Comparison of ENCODE assay signal across 19 mouse cellular contexts in the genomic region with DNA sequence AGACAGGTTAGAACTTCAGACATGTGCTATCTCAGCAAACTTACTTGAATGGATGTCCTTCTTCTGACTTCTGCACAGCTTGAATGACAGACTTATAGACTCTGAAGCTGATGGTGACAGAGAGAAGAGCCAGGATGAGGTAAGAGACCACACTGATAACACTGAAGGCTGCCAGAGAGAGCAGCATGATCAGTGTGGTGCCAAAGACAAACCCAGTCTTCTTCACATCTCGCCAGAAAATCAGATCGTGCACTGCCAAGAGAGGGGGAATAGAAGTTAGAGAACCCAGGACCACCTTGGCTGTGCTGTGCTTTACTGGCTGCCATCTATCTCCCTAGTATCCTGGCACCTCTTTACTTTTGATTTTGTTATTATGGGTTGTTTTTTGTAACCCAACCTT. TPM values are rescaled to one million over a fixed set of nuclear protein-coding genes. Genes with fewer than 3 reads are reported as not detected.
A peak's percentile ranks its signal among the peaks of the same experiment; 100 is the strongest.
DNase-seq lines count a peak whose midpoint lies in the region; ATAC-seq and TF ChIP-seq lines count a peak whose summit lies in the region.
"Had no signal": no experiment of that assay in that cellular context is flagged by ENCODE, and none has a peak within 500 bp of the region (broad histone marks: within the 10 kb centered on the region; RNA-seq: fewer than 3 reads in every experiment).

No protein-coding gene starts in this region.

- ATAC-seq in forebrain, embryonic 13.5 days = 0 out of 2 replicates have a peak, but pooled peaks have one; percentile 55
- ATAC-seq in forebrain, embryonic 12.5 days (ENCODE audit: low FRiP score) = no peak
- ATAC-seq in hindbrain, postnatal 0 days = 0 out of 2 replicates have a peak, but pooled peaks have one; percentile 22
- ATAC-seq in hindbrain, embryonic 16.5 days = no peak
- ATAC-seq in forebrain, postnatal 0 days = no peak
- ATAC-seq: activated CD4-positive, CD25-positive, alpha-beta regulatory T cell, adult 4 months; Patski had no signal

- peaks cover 59% of the 10 kb centered on the region for H3K36me3 ChIP-seq in forebrain, embryonic 13.5 days (ENCODE audit: poor library complexity, severe bottlenecking)
- peaks cover 55% of the 10 kb centered on the region for H3K36me3 ChIP-seq in forebrain, embryonic 12.5 days (replicated peaks)
- peaks cover 39% of the 10 kb centered on the region; the same call in 1 of the 2 replicates for H3K36me3 ChIP-seq in hindbrain, postnatal 0 days (ENCODE audit: insufficient read depth, low read length)
- H3K36me3 ChIP-seq in hindbrain, embryonic 16.5 days (ENCODE audit: control insufficient read depth, insufficient read depth, low read length) = peaks cover 24% of the 10 kb centered on the region
- H3K36me3 ChIP-seq in forebrain, postnatal 0 days (ENCODE audit: insufficient read depth) = peaks cover 50% of the 10 kb centered on the region

- H3K9ac ChIP-seq in forebrain, embryonic 13.5 days = no peak overlapping the region
- no peak overlapping the region for H3K9ac ChIP-seq in forebrain, embryonic 12.5 days
- no peak overlapping the region for H3K9ac ChIP-seq in hindbrain, postnatal 0 days (replicated peaks; ENCODE audit: low read length)
- no peak overlapping the region for H3K9ac ChIP-seq in hindbrain, embryonic 16.5 days (ENCODE audit: low read depth, low read length)
- H3K9ac ChIP-seq in forebrain, postnatal 0 days = no peak overlapping the region
- H3K9ac ChIP-seq: embryonic facial prominence, embryonic 13.5 days; heart, embryonic 12.5 days; hindbrain, embryonic 15.5 days had no signal

- no peak for DNase-seq in hindbrain, postnatal 0 days (ENCODE audit: low spot score)
- peak; percentile 59 for DNase-seq in brain, embryonic 14.5 days (ENCODE audit: low read depth)
- DNase-seq in forebrain, postnatal 0 days = peak; percentile 26
- DNase-seq: adrenal gland, postnatal 14 days; cerebellum, adult 8-10 months; cerebellum, postnatal 36 days; gastrocnemius, postnatal 14 days; heart, adult 2 months; heart, postnatal 36 days; kidney, adult 2 months had no signal

- H3K9me3 ChIP-seq in forebrain, embryonic 13.5 days (replicated peaks) = no peaks in the 10 kb centered on the region
- H3K9me3 ChIP-seq in forebrain, embryonic 12.5 days = no peaks in the 10 kb centered on the region
- no peaks in the 10 kb centered on the region for H3K9me3 ChIP-seq in hindbrain, postnatal 0 days (ENCODE audit: low read length)
- no peaks in the 10 kb centered on the region for H3K9me3 ChIP-seq in hindbrain, embryonic 16.5 days (ENCODE audit: control insufficient read depth, low read length)
- no peaks in the 10 kb centered on the region for H3K9me3 ChIP-seq in forebrain, postnatal 0 days (ENCODE audit: low read length)
- H3K9me3 ChIP-seq: embryonic facial prominence, embryonic 13.5 days; heart, embryonic 12.5 days; hindbrain, embryonic 15.5 days had no signal

- H3K27ac ChIP-seq in forebrain, embryonic 13.5 days = no peak overlapping the region
- H3K27ac ChIP-seq in forebrain, embryonic 12.5 days = no peak overlapping the region
- H3K27ac ChIP-seq in hindbrain, postnatal 0 days = no peak overlapping the region
- H3K27ac ChIP-seq in hindbrain, embryonic 16.5 days (ENCODE audit: low read depth, low read length) = no peak overlapping the region
- no peak overlapping the region for H3K27ac ChIP-seq in forebrain, postnatal 0 days (ENCODE audit: low read depth, low read length)
- H3K27ac ChIP-seq: embryonic facial prominence, embryonic 13.5 days; heart, adult 2 months; hindbrain, embryonic 15.5 days had no signal

- no peak overlapping the region for H3K4me3 ChIP-seq in forebrain, embryonic 13.5 days
- no peak overlapping the region for H3K4me3 ChIP-seq in forebrain, embryonic 12.5 days (replicated peaks)
- H3K4me3 ChIP-seq in hindbrain, postnatal 0 days (ENCODE audit: low read length) = no peak overlapping the region
- no peak overlapping the region for H3K4me3 ChIP-seq in hindbrain, embryonic 16.5 days (ENCODE audit: low read length)
- H3K4me3 ChIP-seq in forebrain, postnatal 0 days (ENCODE audit: low read depth, low read length) = no peak overlapping the region
- H3K4me3 ChIP-seq: embryonic facial prominence, embryonic 13.5 days; heart, adult 2 months; heart, embryonic 12.5 days; hindbrain, embryonic 15.5 days had no signal

- no peak overlapping the region for H3K4me2 ChIP-seq in forebrain, embryonic 13.5 days
- no peak overlapping the region for H3K4me2 ChIP-seq in forebrain, embryonic 12.5 days
- no peak overlapping the region for H3K4me2 ChIP-seq in hindbrain, postnatal 0 days (ENCODE audit: low read depth, low read length)
- H3K4me2 ChIP-seq in hindbrain, embryonic 16.5 days (ENCODE audit: low read length) = no peak overlapping the region
- no peak overlapping the region for H3K4me2 ChIP-seq in forebrain, postnatal 0 days (ENCODE audit: low read depth)
- H3K4me2 ChIP-seq: embryonic facial prominence, embryonic 13.5 days; heart, embryonic 12.5 days; hindbrain, embryonic 15.5 days had no signal

- 90% methylated on average over 2 of the region's 2 CpGs for WGBS in forebrain, embryonic 13.5 days
- 93% methylated on average over 2 of the region's 2 CpGs for WGBS in forebrain, embryonic 12.5 days
- WGBS in hindbrain, postnatal 0 days = 60% methylated on average over 2 of the region's 2 CpGs
- 94% methylated on average over 2 of the region's 2 CpGs for WGBS in hindbrain, embryonic 16.5 days
- 58% methylated on average over 2 of the region's 2 CpGs for WGBS in forebrain, postnatal 0 days

- H3K4me1 ChIP-seq in forebrain, embryonic 13.5 days = peaks cover 7% of the 10 kb centered on the region
- 0 out of 2 replicates have a peak, but pooled peaks cover 6% of the 10 kb centered on the region for H3K4me1 ChIP-seq in forebrain, embryonic 12.5 days
- no peaks in the 10 kb centered on the region for H3K4me1 ChIP-seq in hindbrain, postnatal 0 days (ENCODE audit: insufficient read depth, low read length)
- no peaks in the 10 kb centered on the region for H3K4me1 ChIP-seq in hindbrain, embryonic 16.5 days (ENCODE audit: control insufficient read depth, insufficient read depth, low read depth, low read length)
- no peaks in the 10 kb centered on the region for H3K4me1 ChIP-seq in forebrain, postnatal 0 days (ENCODE audit: insufficient read depth)
- H3K4me1 ChIP-seq: heart, embryonic 12.5 days had no signal

- TF ChIP-seq CTCF in hindbrain, postnatal 0 days (IDR thresholded peaks at IDR 0.05; ENCODE audit: low read depth) = no peak
- no peak for TF ChIP-seq CTCF in brain, embryonic 14.5 days (IDR thresholded peaks at IDR 0.05; ENCODE audit: borderline replicate concordance, extremely low read depth, insufficient read depth, insufficient read length)
- no peak for TF ChIP-seq CTCF in forebrain, postnatal 0 days (IDR thresholded peaks at IDR 0.05; ENCODE audit: low read depth)

- TF ChIP-seq POLR2A in brain, embryonic 14.5 days (IDR thresholded peaks at IDR 0.05; ENCODE audit: borderline replicate concordance, extremely low read depth, insufficient read depth, insufficient read length, poor library complexity, severe bottlenecking) = no peak

- no peaks in the 10 kb centered on the region for H3K27me3 ChIP-seq in forebrain, embryonic 13.5 days
- no peaks in the 10 kb centered on the region for H3K27me3 ChIP-seq in forebrain, embryonic 12.5 days
- no peaks in the 10 kb centered on the region for H3K27me3 ChIP-seq in hindbrain, postnatal 0 days (ENCODE audit: insufficient read depth, low read length)
- no peaks in the 10 kb centered on the region for H3K27me3 ChIP-seq in hindbrain, embryonic 16.5 days (replicated peaks; ENCODE audit: control insufficient read depth, insufficient read depth, low read length)
- no peaks in the 10 kb centered on the region for H3K27me3 ChIP-seq in forebrain, postnatal 0 days (ENCODE audit: insufficient read depth, low read length)
- H3K27me3 ChIP-seq: CH12.LX; embryonic facial prominence, embryonic 13.5 days; heart, embryonic 12.5 days; hindbrain, embryonic 15.5 days; Patski had no signal

RNA-seq across cellular contexts. Expression of a gene that starts 17.5 kb away (rescaled TPM):
- 16.7 and 18.2 TPM in 2 replicates for polyA plus RNA-seq in forebrain, embryonic 13.5 days (2015; fragmentation: Nextera tagmentation; extraction: Ambion mirVana)
- polyA plus RNA-seq in forebrain, embryonic 12.5 days (2016; fragmentation: Nextera tagmentation; extraction: Ambion mirVana) = 16.3 and 18.6 TPM in 2 replicates
- 114 and 129 TPM in 2 replicates for total RNA-seq in hindbrain, postnatal 0 days (2014; rRNA removed)
- 9.3 TPM in 2 replicates for polyA plus RNA-seq in hindbrain, postnatal 0 days (2015; fragmentation: Nextera tagmentation; extraction: Ambion mirVana)
- polyA plus RNA-seq in hindbrain, embryonic 16.5 days (2015; fragmentation: Nextera tagmentation; extraction: Ambion mirVana) = 11.2 and 12.4 TPM in 2 replicates
- 162 and 167 TPM in 2 replicates for polyA plus RNA-seq in brain, embryonic 14.5 days (2012; rRNA removed)
- 185 and 206 TPM in 2 replicates for total RNA-seq in forebrain, postnatal 0 days (2014; rRNA removed)
- 24.3 and 29.9 TPM in 2 replicates for polyA plus RNA-seq in forebrain, postnatal 0 days (2015; fragmentation: Nextera tagmentation; extraction: Ambion mirVana)

RNA-seq across cellular contexts. Expression of a gene that starts 48.2 kb away (rescaled TPM):
- 395 and 428 TPM in 2 replicates for polyA plus RNA-seq in forebrain, embryonic 13.5 days (2015; fragmentation: Nextera tagmentation; extraction: Ambion mirVana)
- 383 and 409 TPM in 2 replicates for polyA plus RNA-seq in forebrain, embryonic 12.5 days (2016; fragmentation: Nextera tagmentation; extraction: Ambion mirVana)
- 366 and 402 TPM in 2 replicates for total RNA-seq in hindbrain, postnatal 0 days (2014; rRNA removed)
- polyA plus RNA-seq in hindbrain, postnatal 0 days (2015; fragmentation: Nextera tagmentation; extraction: Ambion mirVana) = 672 and 704 TPM in 2 replicates
- 693 and 702 TPM in 2 replicates for polyA plus RNA-seq in hindbrain, embryonic 16.5 days (2015; fragmentation: Nextera tagmentation; extraction: Ambion mirVana)
- 436 and 508 TPM in 2 replicates for polyA plus RNA-seq in brain, embryonic 14.5 days (2012; rRNA removed)
- total RNA-seq in forebrain, postnatal 0 days (2014; rRNA removed) = 300 and 363 TPM in 2 replicates
- 533 and 637 TPM in 2 replicates for polyA plus RNA-seq in forebrain, postnatal 0 days (2015; fragmentation: Nextera tagmentation; extraction: Ambion mirVana)

RNA-seq across cellular contexts. Expression of a gene that starts 52.1 kb away (rescaled TPM):
- polyA plus RNA-seq in forebrain, embryonic 13.5 days (2015; fragmentation: Nextera tagmentation; extraction: Ambion mirVana) = 42.1 and 47.5 TPM in 2 replicates
- 41.9 and 42.4 TPM in 2 replicates for polyA plus RNA-seq in forebrain, embryonic 12.5 days (2016; fragmentation: Nextera tagmentation; extraction: Ambion mirVana)
- 37.1 and 57.3 TPM in 2 replicates for total RNA-seq in hindbrain, postnatal 0 days (2014; rRNA removed)
- polyA plus RNA-seq in hindbrain, postnatal 0 days (2015; fragmentation: Nextera tagmentation; extraction: Ambion mirVana) = 19.0 and 19.8 TPM in 2 replicates
- 23.4 and 34.0 TPM in 2 replicates for polyA plus RNA-seq in hindbrain, embryonic 16.5 days (2015; fragmentation: Nextera tagmentation; extraction: Ambion mirVana)
- polyA plus RNA-seq in brain, embryonic 14.5 days (2012; rRNA removed) = 48.2 and 49.2 TPM in 2 replicates
- total RNA-seq in forebrain, postnatal 0 days (2014; rRNA removed) = 43.2 and 48.9 TPM in 2 replicates
- 16.4 and 20.8 TPM in 2 replicates for polyA plus RNA-seq in forebrain, postnatal 0 days (2015; fragmentation: Nextera tagmentation; extraction: Ambion mirVana)

RNA-seq across cellular contexts. Expression of a gene that starts 59.0 kb away (rescaled TPM):
- 6.8 and 8.3 TPM in 2 replicates for polyA plus RNA-seq in forebrain, embryonic 13.5 days (2015; fragmentation: Nextera tagmentation; extraction: Ambion mirVana)
- polyA plus RNA-seq in forebrain, embryonic 12.5 days (2016; fragmentation: Nextera tagmentation; extraction: Ambion mirVana) = 8.4 and 9.2 TPM in 2 replicates
- 7.2 and 11.1 TPM in 2 replicates for total RNA-seq in hindbrain, postnatal 0 days (2014; rRNA removed)
- 5.4 and 6.0 TPM in 2 replicates for polyA plus RNA-seq in hindbrain, postnatal 0 days (2015; fragmentation: Nextera tagmentation; extraction: Ambion mirVana)
- 5.7 and 5.8 TPM in 2 replicates for polyA plus RNA-seq in hindbrain, embryonic 16.5 days (2015; fragmentation: Nextera tagmentation; extraction: Ambion mirVana)
- polyA plus RNA-seq in brain, embryonic 14.5 days (2012; rRNA removed) = 13.3 and 16.6 TPM in 2 replicates
- total RNA-seq in forebrain, postnatal 0 days (2014; rRNA removed) = 15.9 and 18.3 TPM in 2 replicates
- 2.0 and 4.2 TPM in 2 replicates for polyA plus RNA-seq in forebrain, postnatal 0 days (2015; fragmentation: Nextera tagmentation; extraction: Ambion mirVana)

Comparison
In these comparisons a context has a peak if more than half of its experiments do, and no peak if none do; other contexts are left out.
1. ATAC-seq: peak in forebrain, embryonic 13.5 days (single experiment) and hindbrain, postnatal 0 days (single experiment); none in forebrain, embryonic 12.5 days (single experiment), hindbrain, embryonic 16.5 days (single experiment) and forebrain, postnatal 0 days (single experiment).